Mouse (Mus musculus) E14TG2a.4 (cell line): ENCODE measurements at regions not wholly inside any gene's neighbourhood (a gene's known extent, or its start where the extent isn't known, plus 50 kb on each side); places are given as distances from the start of the nearest gene placed in this dataset.

ENCODE experiments used
- CTCF ChIP-seq: conservative IDR thresholded peaks from 2 replicates; pipeline ENCODE4 v1.5.1; 2014; ENCODE audit warnings: low read length
- NANOG ChIP-seq: IDR thresholded peaks from 2 replicates; pipeline ENCODE4 v1.6.1; 2014; ENCODE audit warnings: borderline replicate concordance, low read length, mixed read lengths
- POU5F1 ChIP-seq: IDR thresholded peaks from 2 replicates; pipeline ENCODE4 v1.6.1; 2014; ENCODE audit warnings: low read length, borderline replicate concordance

DNA sequence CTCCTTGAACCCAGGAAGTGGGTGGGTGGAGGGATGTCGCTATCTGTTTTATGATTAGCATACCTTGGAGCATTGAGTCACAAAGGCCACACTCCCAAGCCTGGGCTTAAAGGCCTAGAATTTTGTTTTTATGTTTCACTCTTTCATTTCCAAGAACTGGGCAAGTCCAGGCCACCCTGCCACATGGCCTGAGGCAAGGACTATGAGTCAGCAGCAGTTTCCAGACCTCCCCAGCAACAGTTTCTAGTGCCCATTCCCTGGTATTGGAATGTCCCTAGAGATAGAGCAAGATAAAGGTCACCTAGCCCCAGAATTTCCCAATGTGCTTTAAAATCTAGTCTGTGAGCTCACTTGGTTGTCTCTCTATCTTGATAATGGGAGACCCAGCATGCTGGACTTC is 178.0 kb downstream of the Samd5 start:
- TF ChIP-seq CTCF, result no peak
- TF ChIP-seq NANOG, result no peak
- no peak for TF ChIP-seq POU5F1
